Mouse (Mus musculus) liver, postnatal 0 days (tissue): ENCODE data around the gene D5Ertd579e.

Experiments
- CTCF ChIP-seq: sonication (generic); IDR thresholded peaks from 2 replicates; pipeline ENCODE4 v1.5.1; 2016; ENCODE audit warnings: antibody characterized with exemption, low read depth
- EP300 ChIP-seq: IDR thresholded peaks from 2 replicates; pipeline ENCODE4 v1.6.1; 2016; ENCODE audit warnings: antibody characterized with exemption, low read depth, mild to moderate bottlenecking

GRCm38 (mm10) chr5:36602028-36602427 is 93.8 kb downstream of the D5Ertd579e start:
- no peak; the same call in 1 of the 2 replicates for TF ChIP-seq CTCF
- no peak for TF ChIP-seq EP300
